10 mouse cellular contexts compared by ENCODE assay signal in genomic region chr14:101781943-101782510, GRCm38 (mm10). TPM values are rescaled to one million over a fixed set of nuclear protein-coding genes. Genes with fewer than 3 reads are reported as not detected.
DNase-seq lines count a peak whose midpoint lies in the region; ATAC-seq lines count a peak whose summit lies in the region.
"Had no signal": no experiment of that assay in that cellular context is flagged by ENCODE, and none has a peak within 500 bp of the region (broad histone marks: within the 10 kb centered on the region; RNA-seq: fewer than 3 reads in every experiment).

No protein-coding gene starts in this region.

- peak; percentile 45; the same call in 1 of the 2 replicates for ATAC-seq in midbrain, embryonic 12.5 days (ENCODE audit: low FRiP score, low read depth)
- no peak; the same call in 1 of the 2 replicates for ATAC-seq in midbrain, embryonic 15.5 days (replicated peaks)
- ATAC-seq in intestine, embryonic 16.5 days = peak; percentile 60

- H3K4me2 ChIP-seq in midbrain, embryonic 12.5 days (replicated peaks) = no peak overlapping the region
- no peak overlapping the region for H3K4me2 ChIP-seq in midbrain, embryonic 15.5 days
- H3K4me2 ChIP-seq in intestine, embryonic 16.5 days (ENCODE audit: low read depth, low read length) = no peak overlapping the region
- H3K4me2 ChIP-seq: embryonic facial prominence, embryonic 15.5 days; liver, embryonic 13.5 days had no signal

- H3K36me3 ChIP-seq in midbrain, embryonic 12.5 days = no peaks in the 10 kb centered on the region
- no peaks in the 10 kb centered on the region for H3K36me3 ChIP-seq in midbrain, embryonic 15.5 days (replicated peaks)
- H3K36me3 ChIP-seq in intestine, embryonic 16.5 days (ENCODE audit: control insufficient read depth, insufficient read depth, low read length) = no peaks in the 10 kb centered on the region
- H3K36me3 ChIP-seq: embryonic facial prominence, embryonic 15.5 days; liver, embryonic 13.5 days had no signal

- H3K27me3 ChIP-seq in midbrain, embryonic 12.5 days = no peaks in the 10 kb centered on the region
- no peaks in the 10 kb centered on the region for H3K27me3 ChIP-seq in midbrain, embryonic 15.5 days (replicated peaks)
- H3K27me3 ChIP-seq in intestine, embryonic 16.5 days (replicated peaks; ENCODE audit: control insufficient read depth, insufficient read depth, low read length) = no peaks in the 10 kb centered on the region
- H3K27me3 ChIP-seq: embryonic facial prominence, embryonic 15.5 days; liver, embryonic 13.5 days had no signal

- H3K4me3 ChIP-seq in midbrain, embryonic 12.5 days = no peak overlapping the region
- no peak overlapping the region for H3K4me3 ChIP-seq in midbrain, embryonic 15.5 days
- H3K4me3 ChIP-seq in intestine, embryonic 16.5 days (ENCODE audit: low read length) = no peak overlapping the region
- H3K4me3 ChIP-seq: embryonic facial prominence, embryonic 15.5 days; liver, embryonic 13.5 days had no signal

- H3K9ac ChIP-seq in midbrain, embryonic 12.5 days (replicated peaks) = no peak overlapping the region
- H3K9ac ChIP-seq in midbrain, embryonic 15.5 days = no peak overlapping the region
- H3K9ac ChIP-seq in intestine, embryonic 16.5 days (ENCODE audit: low read depth, low read length) = no peak overlapping the region
- H3K9ac ChIP-seq: embryonic facial prominence, embryonic 15.5 days; liver, embryonic 13.5 days had no signal

- 39% methylated on average over 3 of the region's 3 CpGs for WGBS in midbrain, embryonic 12.5 days
- 30% methylated on average over 3 of the region's 3 CpGs for WGBS in midbrain, embryonic 15.5 days
- WGBS in intestine, embryonic 16.5 days = 12% methylated on average over 3 of the region's 3 CpGs

- DNase-seq in adrenal gland, postnatal 14 days = peak; percentile 38
- no peak for DNase-seq in adrenal gland, postnatal 25 days
- DNase-seq in embryo, embryonic 11.5 days (ENCODE audit: low read depth, low spot score) = peak; percentile 11
- DNase-seq in lung, postnatal 14 days = peak; percentile 40
- no peak for DNase-seq in c-Kit-positive CD71-positive TER-119-positive erythroid progenitor cells, embryonic 14.5 days (ENCODE audit: low spot score)
- DNase-seq: liver, embryonic 13.5 days had no signal

- H3K4me1 ChIP-seq in midbrain, embryonic 12.5 days = peaks cover 3% of the 10 kb centered on the region
- H3K4me1 ChIP-seq in midbrain, embryonic 15.5 days = no peaks in the 10 kb centered on the region
- no peaks in the 10 kb centered on the region for H3K4me1 ChIP-seq in intestine, embryonic 16.5 days (ENCODE audit: control insufficient read depth, insufficient read depth, low read length)
- H3K4me1 ChIP-seq: embryonic facial prominence, embryonic 15.5 days; liver, embryonic 13.5 days had no signal

- H3K27ac ChIP-seq in midbrain, embryonic 12.5 days (replicated peaks) = no peak overlapping the region
- no peak overlapping the region for H3K27ac ChIP-seq in midbrain, embryonic 15.5 days
- no peak overlapping the region for H3K27ac ChIP-seq in intestine, embryonic 16.5 days (ENCODE audit: low read length)
- H3K27ac ChIP-seq: embryonic facial prominence, embryonic 15.5 days; liver, embryonic 13.5 days had no signal

- H3K9me3 ChIP-seq in midbrain, embryonic 12.5 days = no peaks in the 10 kb centered on the region
- no peaks in the 10 kb centered on the region for H3K9me3 ChIP-seq in midbrain, embryonic 15.5 days
- H3K9me3 ChIP-seq in intestine, embryonic 16.5 days (ENCODE audit: control insufficient read depth, low read length) = no peaks in the 10 kb centered on the region
- H3K9me3 ChIP-seq: embryonic facial prominence, embryonic 15.5 days; liver, embryonic 13.5 days had no signal

RNA-seq across cellular contexts. Expression of gene Lmo7, which starts 52.3 kb away (rescaled TPM):
- total RNA-seq in adrenal gland, postnatal 14 days (2021) = 25.8 and 29.9 TPM in 2 replicates
- total RNA-seq in adrenal gland, postnatal 25 days (2021) = 15.1 and 15.3 TPM in 2 replicates
- 2.2 and 4.3 TPM in 2 replicates for polyA plus RNA-seq in midbrain, embryonic 12.5 days (2016; fragmentation: Nextera tagmentation; extraction: Ambion mirVana)
- 2.1 and 2.3 TPM in 2 replicates for polyA plus RNA-seq in midbrain, embryonic 15.5 days (2015; fragmentation: Nextera tagmentation; extraction: Ambion mirVana)
- polyA plus RNA-seq in intestine, embryonic 16.5 days (2015; fragmentation: Nextera tagmentation; extraction: Ambion mirVana) = 19.4 and 21.8 TPM in 2 replicates

RNA-seq across cellular contexts. Expression of gene Gm9922, which starts 52.4 kb away (rescaled TPM):
- total RNA-seq in adrenal gland, postnatal 14 days (2021) = 4.0 and 5.1 TPM in 2 replicates
- 2.6 and 4.3 TPM in 2 replicates for total RNA-seq in adrenal gland, postnatal 25 days (2021)
- 0.63 and 1.3 TPM in 2 replicates for polyA plus RNA-seq in midbrain, embryonic 12.5 days (2016; fragmentation: Nextera tagmentation; extraction: Ambion mirVana)
- 0.63 TPM in 1 of 2 replicates, not detected in the other for polyA plus RNA-seq in midbrain, embryonic 15.5 days (2015; fragmentation: Nextera tagmentation; extraction: Ambion mirVana)
- 0.35 and 0.61 TPM in 2 replicates for polyA plus RNA-seq in intestine, embryonic 16.5 days (2015; fragmentation: Nextera tagmentation; extraction: Ambion mirVana)
- polyA plus RNA-seq: liver, embryonic 13.5 days had no signal

Comparison
In these comparisons a context has a peak if more than half of its experiments do, and no peak if none do; other contexts are left out.
1. DNase-seq: peak in adrenal gland, postnatal 14 days (single experiment), embryo, embryonic 11.5 days (single experiment) and lung, postnatal 14 days (single experiment); none in adrenal gland, postnatal 25 days (single experiment) and c-Kit-positive CD71-positive TER-119-positive erythroid progenitor cells, embryonic 14.5 days (single experiment).